Mouse (Mus musculus) stomach, postnatal 0 days (tissue): ENCODE data around the gene Mdk. TPM values are rescaled to one million over a fixed set of nuclear protein-coding genes. Genes with fewer than 3 reads are reported as not detected.

Experiments
- ATAC-seq: fragments of 200-750 bp; cut with Nextera tagmentation; 2 replicates; pipeline ENCODE4 v1.8.0; 2017; ENCODE audit not compliant: low FRiP score, low TSS enrichment
- DNase-seq: peaks from one replicate; pipeline ENCODE4 v3.0.0-alpha.2; 2016; ENCODE audit warnings: low spot score
- H3K27ac ChIP-seq: fragments of 300-500 bp; sonication (generic); replicated peaks from 2 replicates; pipeline ENCODE4 v1.5.1; 2014; ENCODE audit warnings: mild to moderate bottlenecking, control low read depth
- H3K27me3 ChIP-seq: fragments of 300-500 bp; sonication (generic); 2 replicates; pipeline ENCODE4 v1.6.1; 2014; ENCODE audit warnings: low read length; ENCODE audit not compliant: control insufficient read depth, insufficient read depth
- H3K36me3 ChIP-seq: fragments of 300-500 bp; sonication (generic); 2 replicates; pipeline ENCODE4 v1.6.1; 2014; ENCODE audit warnings: low read length, mixed read lengths; ENCODE audit not compliant: control insufficient read depth, insufficient read depth
- H3K4me1 ChIP-seq: fragments of 300-500 bp; sonication (generic); replicated peaks from 2 replicates; pipeline ENCODE4 v1.6.1; 2014; ENCODE audit warnings: antibody characterized with exemption; ENCODE audit not compliant: control insufficient read depth, insufficient read depth
- H3K4me2 ChIP-seq: fragments of 300-500 bp; sonication (generic); replicated peaks from 2 replicates; pipeline ENCODE4 v1.6.1; 2014; ENCODE audit warnings: low read depth, mild to moderate bottlenecking, control low read depth, moderate library complexity
- H3K4me3 ChIP-seq: fragments of 300-500 bp; sonication (generic); 2 replicates; pipeline ENCODE4 v1.5.1; 2014; ENCODE audit warnings: low read depth, low read length, control low read depth
- H3K9ac ChIP-seq: fragments of 300-500 bp; sonication (generic); 2 replicates; pipeline ENCODE4 v1.6.1; 2014; ENCODE audit warnings: mild to moderate bottlenecking, low read length, control low read depth, mixed read lengths
- H3K9me3 ChIP-seq: fragments of 300-500 bp; sonication (generic); 2 replicates; pipeline ENCODE4 v1.6.1; 2016; ENCODE audit warnings: low read length; ENCODE audit not compliant: control insufficient read depth
- CTCF ChIP-seq: IDR thresholded peaks from 2 replicates; pipeline ENCODE4 v1.5.1; 2016; ENCODE audit warnings: antibody characterized with exemption, low read depth, mild to moderate bottlenecking, moderate library complexity
- EP300 ChIP-seq: optimal IDR thresholded peaks from 2 replicates; pipeline ENCODE3; 2016; ENCODE audit warnings: antibody characterized with exemption
- WGBS: fragments of 180-500 bp; shearing (Covaris S2); extraction: QIAGEN DNeasy Blood & Tissue Kit; methylation state at CpG from one replicate; pipeline ENCODE4 v1.1.7; 2014; 5-methylcytosine and 5-hydroxymethylcytosine counted together
- polyA plus RNA-seq: library from polyadenylated mRNA; unstranded; fragments of >200 nt; fragmentation: Nextera tagmentation; extraction: Ambion mirVana; gene quantifications from 2 replicates; pipeline ENCODE4 v1.2.1, GENCODE M21; 2015

Mdk gene
- polyA plus RNA-seq, 1 experiment from 2014 or later: 157 TPM

DNA sequence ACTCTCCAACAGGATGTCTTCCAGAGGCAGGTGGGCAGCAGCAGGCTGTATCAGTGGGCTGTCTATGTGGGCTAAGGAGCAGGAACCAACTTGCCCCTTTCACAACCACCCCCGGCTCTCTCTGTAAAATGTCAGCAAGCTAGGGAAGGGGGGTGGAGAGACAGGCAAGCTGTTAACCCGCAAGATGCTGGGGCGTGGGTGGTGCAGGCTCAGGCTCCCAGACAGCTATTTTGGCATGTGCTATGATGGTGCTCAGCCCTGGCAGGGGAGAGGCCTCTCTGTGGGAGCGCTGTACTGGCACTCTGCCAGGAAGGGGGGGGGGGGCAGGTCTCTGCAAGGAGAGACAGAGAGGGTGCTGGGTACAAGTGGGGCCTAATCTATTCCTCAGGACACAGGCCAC, 25.0 kb upstream of the Mdk start:
- WGBS: 4% methylated on average over 4 of the region's 4 CpGs
- DNase-seq: peak; percentile 73
- 0 out of 2 replicates have a peak overlapping the region, but pooled peaks have one; percentile 14 for H3K27ac ChIP-seq
- H3K36me3 ChIP-seq: no peaks in the 10 kb centered on the region
- no peak overlapping the region for H3K4me2 ChIP-seq
- H3K9me3 ChIP-seq: no peaks in the 10 kb centered on the region
- H3K27me3 ChIP-seq: no peaks in the 10 kb centered on the region
- ATAC-seq: 0 out of 2 replicates have a peak, but pooled peaks have one; percentile 13
- peaks cover 9% of the 10 kb centered on the region; the same call in 1 of the 2 replicates for H3K4me1 ChIP-seq
- no peak overlapping the region for H3K9ac ChIP-seq
- TF ChIP-seq EP300: no peak
- TF ChIP-seq CTCF: no peak
- H3K4me3 ChIP-seq: no peak overlapping the region

DNA sequence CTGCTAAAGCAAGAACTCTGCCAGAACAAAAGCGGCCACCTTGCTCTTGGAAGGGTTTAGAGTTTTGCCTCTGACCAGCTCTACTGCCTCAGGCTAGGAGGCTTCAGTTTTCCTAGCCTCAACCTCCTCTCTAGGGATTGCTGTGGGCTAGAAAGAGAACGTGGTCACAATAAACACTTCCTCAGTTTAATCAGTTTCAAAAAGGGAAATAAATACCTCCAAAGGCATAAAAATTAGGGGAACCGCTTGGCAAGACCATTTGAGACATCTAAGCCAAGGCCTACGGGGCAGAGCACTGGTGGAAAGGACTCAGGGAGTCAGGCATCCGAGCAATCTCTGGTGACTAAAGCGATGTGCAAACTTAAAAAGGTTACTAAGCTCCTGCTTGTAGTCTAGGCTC, 23.8 kb upstream of the Mdk start:
- no peaks in the 10 kb centered on the region for H3K9me3 ChIP-seq
- peak overlapping the region; percentile 19; the same call in 1 of the 2 replicates for H3K27ac ChIP-seq
- H3K4me2 ChIP-seq: no peak overlapping the region
- H3K4me1 ChIP-seq: peaks cover 9% of the 10 kb centered on the region; the same call in 1 of the 2 replicates
- H3K9ac ChIP-seq: no peak overlapping the region
- no peak for TF ChIP-seq CTCF
- TF ChIP-seq EP300: no peak
- H3K36me3 ChIP-seq: no peaks in the 10 kb centered on the region
- H3K27me3 ChIP-seq: no peaks in the 10 kb centered on the region
- WGBS: 70% methylated on average over 6 of the region's 6 CpGs
- ATAC-seq (no peak), DNase-seq (no peak)
- H3K4me3 ChIP-seq: no peak overlapping the region

- Histone ChIP-seq H3K9me3 (no peaks in the 10 kb centered on the region), H3K36me3 (no peaks in the 10 kb centered on the region), H3K27me3 (no peaks in the 10 kb centered on the region), H3K9ac (no peak overlapping the region), H3K4me1 (peaks cover 11% of the 10 kb centered on the region), H3K27ac (0 out of 2 replicates have a peak overlapping the region, but pooled peaks have one; percentile 19), H3K4me2 (no peak overlapping the region), H3K4me3 (no peak overlapping the region)
- ATAC-seq (no peak), DNase-seq (peak; percentile 42)
- TF ChIP-seq CTCF: no peak
- TF ChIP-seq EP300: no peak
- 51% methylated on average over 4 of the region's 4 CpGs for WGBS
Measured at GRCm38 (mm10) chr2:91955121-91955591, 23.1 kb upstream of the Mdk start.

DNA sequence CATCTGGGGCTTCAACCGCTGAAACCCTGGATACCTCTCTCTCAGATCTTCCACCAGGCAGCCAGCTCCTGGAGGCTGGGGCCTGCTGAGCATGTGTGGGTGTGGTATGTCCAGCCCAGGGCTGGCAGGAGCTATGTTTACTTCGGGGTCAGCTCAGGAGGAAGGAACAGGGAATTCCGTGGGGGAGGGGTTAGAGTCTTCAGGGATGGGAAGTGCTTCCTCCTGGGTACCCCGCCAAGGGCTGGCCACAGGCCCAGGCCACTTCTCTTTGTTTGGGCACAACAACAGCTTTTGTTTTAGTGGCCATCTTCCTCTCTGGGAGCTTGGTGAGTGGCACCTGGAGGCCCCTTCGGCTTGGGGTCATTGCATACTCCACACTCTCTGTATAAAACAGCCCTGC, 21.7 kb upstream of the Mdk start:
- peak; percentile 77 for ATAC-seq
- Histone ChIP-seq H3K4me3 (no peak overlapping the region), H3K27ac (peak overlapping the region; percentile 49), H3K27me3 (no peaks in the 10 kb centered on the region), H3K4me1 (peaks cover 18% of the 10 kb centered on the region), H3K9ac (no peak overlapping the region), H3K36me3 (no peaks in the 10 kb centered on the region), H3K9me3 (no peaks in the 10 kb centered on the region), H3K4me2 (no peak overlapping the region)
- TF ChIP-seq CTCF (peak; percentile 29), EP300 (no peak)
- DNase-seq: peak; percentile 72
- WGBS: 6% methylated on average over 5 of the region's 5 CpGs

- Histone ChIP-seq H3K9me3 (no peaks in the 10 kb centered on the region), H3K27me3 (no peaks in the 10 kb centered on the region), H3K9ac (peak overlapping the region; percentile 58), H3K4me2 (peak overlapping the region; percentile 55), H3K27ac (peak overlapping the region; percentile 81), H3K36me3 (no peaks in the 10 kb centered on the region), H3K4me3 (peak overlapping the region; percentile 30), H3K4me1 (peaks cover 23% of the 10 kb centered on the region)
- WGBS: 14% methylated on average over 15 of the region's 15 CpGs
- DNase-seq (peak; percentile 45), ATAC-seq (peak; percentile 38)
- TF ChIP-seq EP300 (no peak), CTCF (no peak)
Measured at GRCm38 (mm10) chr2:91950275-91951085, 18.4 kb upstream of the Mdk start.
